Mouse (Mus musculus) MEL (cell line): ENCODE data around the gene Ankra2. TPM values are rescaled to one million over a fixed set of nuclear protein-coding genes. Genes with fewer than 3 reads are reported as not detected.

Source experiments
- DNase-seq: peaks from one replicate; pipeline ENCODE4 v3.0.0; 2011; ENCODE audit warnings: low read depth, low spot score
- H3K27ac ChIP-seq: 2 replicates; pipeline ENCODE4 v1.5.1; 2012; ENCODE audit warnings: low read depth, mild to moderate bottlenecking, control low read depth, low read length, moderate library complexity; ENCODE audit not compliant: control insufficient read depth
- H3K27me3 ChIP-seq, 2 experiments: fragments of 150-350 bp in 1 of 2; sonication (generic) in 1 of 2; 2 replicates each; pipeline ENCODE4 v1.6.1; 2012; ENCODE audit warnings: low read length in 2 of 2, mild to moderate bottlenecking in 2 of 2, improper control_type of control experiment in 1 of 2, moderate library complexity in 1 of 2; ENCODE audit not compliant: insufficient read depth in 2 of 2, control insufficient read depth in 1 of 2
- H3K36me3 ChIP-seq, 2 experiments: 2 replicates each; pipeline ENCODE4 v1.6.1; 2012 to 2014; ENCODE audit warnings: low read length in 2 of 2, improper control_type of control experiment in 1 of 2, inconsistent platforms in 1 of 2, mild to moderate bottlenecking in 1 of 2; ENCODE audit not compliant: insufficient read depth in 2 of 2, control insufficient read depth in 1 of 2
- H3K4me1 ChIP-seq, 2 experiments: fragments of 150-350 bp in 1 of 2; sonication (generic) in 1 of 2; 2 replicates each; pipeline ENCODE4 v1.6.1; 2012; ENCODE audit warnings: low read length in 2 of 2, improper control_type of control experiment in 1 of 2, mild to moderate bottlenecking in 1 of 2; ENCODE audit not compliant: insufficient read depth in 2 of 2, control insufficient read depth in 1 of 2
- H3K4me3 ChIP-seq, 2 experiments: fragments of 150-350 bp in 1 of 2; sonication (generic) in 1 of 2; 2 replicates each; pipeline ENCODE4 v1.5.1; 2012; ENCODE audit warnings: low read depth in 2 of 2, low read length in 2 of 2, mild to moderate bottlenecking in 2 of 2, moderate library complexity in 2 of 2, control low read depth in 1 of 2, improper control_type of control experiment in 1 of 2; ENCODE audit not compliant: control insufficient read depth in 1 of 2, insufficient read depth in 1 of 2
- H3K79me2 ChIP-seq: 2 replicates; pipeline ENCODE4 v1.6.1; 2012; ENCODE audit warnings: mild to moderate bottlenecking, low read length, moderate library complexity; ENCODE audit not compliant: control insufficient read depth, poor library complexity, insufficient read depth
- H3K9ac ChIP-seq: 2 replicates; pipeline ENCODE4 v1.6.1; 2012; ENCODE audit warnings: low read depth, mild to moderate bottlenecking, control low read depth, low read length, moderate library complexity; ENCODE audit not compliant: control insufficient read depth, poor library complexity, severe bottlenecking
- H3K9me3 ChIP-seq: fragments of 150-350 bp; sonication (generic); replicated peaks from 2 replicates; pipeline ENCODE4 v1.6.1; 2012; ENCODE audit warnings: mild to moderate bottlenecking, low read length, improper control_type of control experiment, moderate library complexity; ENCODE audit not compliant: insufficient read depth
- EP300 ChIP-seq, 2 experiments: IDR thresholded peaks; 2 replicates each; pipeline ENCODE4 v1.6.1; 2011; ENCODE audit warnings: improper control_type of control experiment in 2 of 2, low read length in 2 of 2, low read depth in 1 of 2, mild to moderate bottlenecking in 1 of 2
- ETS1 ChIP-seq: IDR thresholded peaks from 2 replicates; pipeline ENCODE4 v1.6.1; 2012; ENCODE audit warnings: low read depth, mild to moderate bottlenecking, inconsistent platforms, low read length, improper control_type of control experiment, moderate library complexity
- HCFC1 ChIP-seq: IDR thresholded peaks from 2 replicates; pipeline ENCODE4 v1.6.1; 2012; ENCODE audit warnings: low read depth, mild to moderate bottlenecking, inconsistent platforms, low read length, improper control_type of control experiment, moderate library complexity
- MAX ChIP-seq: IDR thresholded peaks from 2 replicates; pipeline ENCODE4 v1.6.1; 2011; ENCODE audit warnings: low read length, improper control_type of control experiment
- MEF2A ChIP-seq: IDR thresholded peaks from 2 replicates; pipeline ENCODE4 v1.6.1; 2014; ENCODE audit warnings: low read depth, mild to moderate bottlenecking, inconsistent platforms, low read length, improper control_type of control experiment; ENCODE audit not compliant: poor library complexity, insufficient replicate concordance, severe bottlenecking; ENCODE audit errors: extremely low read depth
- POLR2A ChIP-seq, 2 experiments: IDR thresholded peaks; 2 replicates each; pipeline ENCODE4 v1.6.1; 2011 to 2012; ENCODE audit warnings: low read length in 2 of 2, mild to moderate bottlenecking in 2 of 2, control low read depth in 1 of 2, improper control_type of control experiment in 1 of 2, low read depth in 1 of 2, moderate library complexity in 1 of 2; ENCODE audit not compliant: control insufficient read depth in 1 of 2, insufficient read depth in 1 of 2, poor library complexity in 1 of 2
- POLR2AphosphoS2 ChIP-seq: IDR thresholded peaks from 2 replicates; pipeline ENCODE4 v1.6.1; 2011; ENCODE audit warnings: low read length, improper control_type of control experiment
- SIN3A ChIP-seq: IDR thresholded peaks from 2 replicates; pipeline ENCODE4 v1.6.1; 2012; ENCODE audit warnings: low read length, improper control_type of control experiment, inconsistent platforms
- polyA plus RNA-seq, 2 experiments: library from polyadenylated mRNA; stranded (reverse) in 1 of 2; unstranded in 1 of 2; fragments of >175 nt in 1 of 2; fragments of >200 nt in 1 of 2; gene quantifications; 2 replicates each; pipeline versions ENCODE4 v1.2.1 to v1.2.4; 2012; ENCODE audit warnings: low replicate concordance in 2 of 2, low read depth in 1 of 2; ENCODE audit not compliant: insufficient read length in 2 of 2, insufficient read depth in 1 of 2, missing spikeins in 1 of 2
- total RNA-seq: library from RNA; depleted of rRNA; stranded (reverse); fragments of 300-350 nt; gene quantifications from 2 replicates; pipeline ENCODE4 v1.2.3, GENCODE M21; 2012

Gene Ankra2
- total and polyA plus RNA-seq, 3 experiments: 10.4 to 14.7 TPM; not detected in 1

DNA sequence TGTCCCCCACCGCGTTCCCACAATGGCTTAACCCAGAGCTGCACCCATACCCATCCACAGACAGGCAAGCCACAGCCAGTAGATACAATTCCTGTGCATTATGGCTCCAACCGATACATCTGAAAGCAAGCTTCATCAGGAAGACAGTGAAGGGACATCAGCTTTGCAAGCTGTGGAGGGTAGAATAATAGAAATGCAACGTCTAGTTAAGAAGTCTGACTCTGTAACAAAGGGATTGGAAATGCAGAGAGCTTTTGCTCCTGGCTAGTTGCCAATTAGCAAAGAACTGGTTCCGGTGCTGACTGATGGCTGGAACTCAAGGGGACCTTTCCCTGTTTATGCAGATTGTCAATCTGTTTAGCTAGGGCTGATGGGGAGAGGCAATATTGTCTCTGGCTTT is 43.5 kb downstream of the Ankra2 start:
- Histone ChIP-seq H3K4me1 (peaks cover 0 to 3% of the 10 kb centered on the region in 2 experiments; a peak in 2 of 4 replicates), H3K9me3 (no peaks in the 10 kb centered on the region), H3K4me3 (no peak overlapping the region), H3K9ac (no peak overlapping the region), H3K27me3 (no peaks in the 10 kb centered on the region), H3K79me2 (peaks cover 4% of the 10 kb centered on the region; the same call in 1 of the 2 replicates), H3K36me3 (peaks cover 15 to 26% of the 10 kb centered on the region in 2 experiments), H3K27ac (no peak overlapping the region)
- DNase-seq: no peak
- TF ChIP-seq SIN3A: no peak

DNA sequence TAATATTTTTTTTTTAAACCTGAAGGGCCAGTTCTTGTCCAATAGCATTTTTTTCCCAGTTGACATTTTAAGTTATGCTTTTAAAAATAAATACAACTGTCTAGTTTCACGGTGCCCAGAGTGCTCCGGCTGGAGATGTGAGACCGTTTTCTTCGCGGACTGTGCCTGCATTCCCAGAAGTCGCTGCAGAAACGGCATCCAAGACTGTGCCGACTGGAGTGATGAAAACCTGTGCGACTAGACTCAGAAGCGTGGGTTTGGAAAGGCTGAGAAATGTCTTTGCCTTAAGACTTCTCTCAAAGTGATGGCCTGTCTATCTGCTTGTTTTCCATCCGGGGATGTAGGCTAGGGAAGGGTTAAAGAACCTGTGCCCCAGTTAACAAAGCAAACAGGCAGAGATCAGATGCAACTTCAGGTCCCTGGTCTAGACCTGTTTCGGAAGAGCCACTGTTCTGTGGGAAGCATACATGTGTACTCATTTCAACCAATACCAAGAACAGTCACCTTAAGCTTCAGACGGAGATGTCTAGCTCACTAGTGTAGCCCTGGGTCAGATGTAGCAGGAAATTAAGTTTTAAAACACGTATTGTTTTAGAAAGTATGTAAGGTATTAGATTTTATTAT is 44.1 kb downstream of the Ankra2 start:
- no peaks in the 10 kb centered on the region for H3K9me3 ChIP-seq
- no peak overlapping the region for H3K27ac ChIP-seq
- H3K4me1 ChIP-seq: peaks cover under 1 to 3% of the 10 kb centered on the region in 2 experiments; a peak in 3 of 4 replicates
- DNase-seq: no peak
- H3K79me2 ChIP-seq: peaks cover 5% of the 10 kb centered on the region; the same call in 1 of the 2 replicates
- no peak overlapping the region for H3K9ac ChIP-seq
- no peaks in the 10 kb centered on the region for H3K27me3 ChIP-seq
- peaks cover 20 to 32% of the 10 kb centered on the region in 2 experiments for H3K36me3 ChIP-seq
- H3K4me3 ChIP-seq: no peak overlapping the region
- TF ChIP-seq POLR2A (IDR thresholded peaks at IDR 0.05; ENCODE audit: control insufficient read depth in 1 of 2, insufficient read depth in 1 of 2, low read depth in 1 of 2, low read length in 2 of 2, poor library complexity in 1 of 2) (0 out of 4 replicates have a peak, but pooled peaks of 1 of the 2 experiments have one; percentile 18), POLR2AphosphoS2 (peak; percentile 84; the same call in 1 of the 2 replicates), MEF2A (no peak)

DNA sequence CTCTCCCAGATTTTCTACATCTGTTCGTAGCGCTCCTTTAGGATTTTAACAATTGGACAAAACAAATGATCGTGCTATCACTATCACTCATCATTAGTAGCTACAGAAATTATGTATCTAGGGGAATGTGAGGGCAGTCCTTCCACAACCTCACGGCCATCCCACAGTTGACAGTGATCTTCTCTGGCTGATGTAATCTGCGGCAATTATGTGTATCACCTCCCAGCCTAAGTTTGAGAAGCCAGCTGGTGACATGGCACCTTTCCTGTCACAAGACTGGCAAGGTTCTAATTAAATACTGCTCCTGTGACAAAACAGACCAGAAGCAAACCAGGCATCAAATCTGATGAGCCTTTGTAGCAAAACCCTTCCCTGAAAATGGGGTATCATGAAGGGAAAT is 45.1 kb downstream of the Ankra2 start:
- peak; percentile 64 for DNase-seq
- Histone ChIP-seq H3K27me3 (no peaks in the 10 kb centered on the region), H3K79me2 (peaks cover 8% of the 10 kb centered on the region; the same call in 1 of the 2 replicates), H3K36me3 (peaks cover 28 to 41% of the 10 kb centered on the region in 2 experiments), H3K9me3 (no peaks in the 10 kb centered on the region), H3K4me3 (no peak overlapping the region), H3K4me1 (peaks cover 4 to 7% of the 10 kb centered on the region in 2 experiments), H3K9ac (no peak overlapping the region), H3K27ac (peak overlapping the region; percentile 75)
- peak in 1 of 2 experiments; percentile 27; a peak in 1 of 4 replicates for TF ChIP-seq EP300 (IDR thresholded peaks at IDR 0.05; ENCODE audit: low read depth in 1 of 2, low read length in 2 of 2)
- no peak for TF ChIP-seq HCFC1
- no peak for TF ChIP-seq SIN3A
- no peak for TF ChIP-seq MAX
- peak in 1 of 2 experiments; percentile 21; a peak in 1 of 4 replicates for TF ChIP-seq POLR2A (IDR thresholded peaks at IDR 0.05; ENCODE audit: control insufficient read depth in 1 of 2, insufficient read depth in 1 of 2, low read depth in 1 of 2, low read length in 2 of 2, poor library complexity in 1 of 2)
- TF ChIP-seq ETS1: peak; percentile 77
- TF ChIP-seq MEF2A: no peak
- TF ChIP-seq, all 39 proteins: peak for 3
